ENCODE assay signal across 11 mouse cellular contexts in the genomic region with DNA sequence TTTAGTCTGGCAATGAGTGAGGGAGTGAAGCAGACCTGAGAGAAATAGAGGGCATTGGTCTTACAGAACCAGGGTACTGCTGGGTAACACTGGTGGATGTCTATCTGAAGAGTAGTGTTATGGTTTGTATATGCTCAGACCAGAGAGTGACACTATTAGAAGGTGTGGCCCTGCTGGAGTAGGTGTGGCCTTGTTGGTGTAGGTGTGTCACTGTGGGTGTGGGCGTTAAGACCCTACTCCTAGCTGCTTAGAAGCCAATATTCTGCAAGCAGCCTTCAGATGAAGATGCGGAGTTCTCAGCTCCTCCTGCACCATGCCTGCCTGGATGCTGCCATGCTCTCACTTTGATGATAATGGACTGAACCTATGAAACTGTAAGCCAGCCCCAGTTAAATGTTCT.
"Had no signal": no experiment of that assay in that cellular context is flagged by ENCODE, and none has a peak within 500 bp of the region (broad histone marks: within the 10 kb centered on the region; RNA-seq: fewer than 3 reads in every experiment).

No protein-coding gene starts in this region.

- H3K27me3 ChIP-seq: limb, embryonic 12.5 days had no signal

- H3K4me2 ChIP-seq: limb, embryonic 12.5 days had no signal

- H3K27ac ChIP-seq: limb, embryonic 12.5 days had no signal

- H3K4me3 ChIP-seq: limb, embryonic 12.5 days had no signal

- DNase-seq: kidney, adult 8-10 months; kidney, postnatal 25 days; lung, adult 2 months; lung, postnatal 36 days; midbrain, embryonic 14.5 days; right cerebral cortex, postnatal 14 days; thymus, postnatal 36 days had no signal

- H3K9ac ChIP-seq: limb, embryonic 12.5 days had no signal

- H3K9me3 ChIP-seq: limb, embryonic 12.5 days had no signal

- H3K4me1 ChIP-seq: limb, embryonic 12.5 days had no signal

- ATAC-seq: inflammation-experienced regulatory T-cells, adult 6 months; intestine, postnatal 0 days; lung, postnatal 0 days had no signal

- H3K36me3 ChIP-seq: limb, embryonic 12.5 days had no signal
